In the genomic region with DNA sequence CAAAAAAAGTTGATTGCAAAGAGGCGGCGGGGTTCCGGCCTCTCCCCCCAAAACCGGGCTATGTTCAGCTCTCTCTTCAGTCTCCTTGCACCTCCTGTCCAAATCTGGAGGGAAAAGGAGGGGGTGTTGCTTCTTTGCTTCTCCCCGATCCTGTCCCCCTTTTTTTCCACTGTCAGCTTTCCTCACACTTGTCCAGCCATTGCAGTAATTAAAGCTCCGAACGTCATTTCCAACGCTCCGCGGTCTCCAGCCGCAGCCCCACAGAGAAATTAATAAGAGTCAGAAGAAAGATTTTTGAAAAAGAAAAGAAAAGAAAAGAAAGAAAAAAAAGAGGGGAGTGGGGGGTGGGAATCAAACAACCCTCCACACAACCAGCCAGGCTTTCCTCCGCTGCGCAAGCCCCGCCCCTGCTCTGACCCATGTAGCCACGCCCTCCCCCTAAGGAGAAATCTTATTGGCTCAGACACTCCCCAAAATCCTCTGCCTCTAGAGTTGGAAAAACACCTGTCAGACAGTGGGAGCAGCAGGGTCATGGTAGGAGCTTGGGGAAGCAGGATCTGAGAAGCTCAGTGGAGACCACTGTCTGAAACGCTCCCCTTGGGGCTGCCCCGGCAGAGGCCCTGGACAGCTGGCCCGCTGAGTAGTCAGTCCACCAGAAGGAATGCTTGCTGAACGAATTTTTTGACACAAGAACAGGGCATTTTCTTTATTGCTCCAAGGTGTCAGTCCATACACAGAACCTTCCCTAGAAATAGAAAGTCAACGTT, we compare ENCODE assay signal across 8 mouse cellular contexts. TPM values are rescaled to one million over a fixed set of nuclear protein-coding genes. Genes with fewer than 3 reads are reported as not detected.
DNase-seq lines count a peak whose midpoint lies in the region; ATAC-seq and TF ChIP-seq lines count a peak whose summit lies in the region.

No protein-coding gene starts in this region.

- no peaks in the 10 kb centered on the region for H3K4me1 ChIP-seq in heart, embryonic 11.5 days (ENCODE audit: control insufficient read depth, insufficient read depth, low read length)
- peaks cover 32% of the 10 kb centered on the region for H3K4me1 ChIP-seq in limb, embryonic 15.5 days
- peaks cover 22% of the 10 kb centered on the region for H3K4me1 ChIP-seq in midbrain, embryonic 15.5 days

- no peak for DNase-seq in gastrocnemius, adult 2 months
- DNase-seq in gastrocnemius, postnatal 36 days: no peak
- DNase-seq in cerebellum, postnatal 36 days: peak; percentile 67 to 74
- DNase-seq in kidney, adult 9 months: peak; percentile 60

- no peaks in the 10 kb centered on the region for H3K36me3 ChIP-seq in heart, embryonic 11.5 days (ENCODE audit: control insufficient read depth, insufficient read depth, low read length)
- H3K36me3 ChIP-seq in limb, embryonic 15.5 days: no peaks in the 10 kb centered on the region
- no peaks in the 10 kb centered on the region for H3K36me3 ChIP-seq in midbrain, embryonic 15.5 days (replicated peaks)

- no peaks in the 10 kb centered on the region for H3K9me3 ChIP-seq in heart, embryonic 11.5 days (replicated peaks; ENCODE audit: control insufficient read depth, low read length)
- no peaks in the 10 kb centered on the region for H3K9me3 ChIP-seq in limb, embryonic 15.5 days
- no peaks in the 10 kb centered on the region for H3K9me3 ChIP-seq in midbrain, embryonic 15.5 days

- H3K4me2 ChIP-seq in heart, embryonic 11.5 days: peak overlapping the region; percentile 73
- H3K4me2 ChIP-seq in limb, embryonic 15.5 days: peak overlapping the region; percentile 100
- peak overlapping the region; percentile 97 for H3K4me2 ChIP-seq in midbrain, embryonic 15.5 days

- no peaks in the 10 kb centered on the region for H3K27me3 ChIP-seq in heart, embryonic 11.5 days (ENCODE audit: control insufficient read depth, insufficient read depth, low read length)
- peaks cover 59% of the 10 kb centered on the region for H3K27me3 ChIP-seq in limb, embryonic 15.5 days
- peaks cover 6% of the 10 kb centered on the region for H3K27me3 ChIP-seq in midbrain, embryonic 15.5 days (replicated peaks)

- peak; percentile 71 for ATAC-seq in heart, embryonic 11.5 days (replicated peaks; ENCODE audit: insufficient number of reproducible peaks, low FRiP score, low TSS enrichment)
- peak; percentile 48; the same call in 1 of the 2 replicates for ATAC-seq in limb, embryonic 15.5 days (ENCODE audit: insufficient number of reproducible peaks, low FRiP score, low TSS enrichment, low read depth)
- peak; percentile 75 for ATAC-seq in midbrain, embryonic 15.5 days (replicated peaks)
- no peak for ATAC-seq in erythroblast, adult 5-6 weeks (replicated peaks; ENCODE audit: low FRiP score, poor library complexity, severe bottlenecking)

- peak overlapping the region; percentile 77 for H3K4me3 ChIP-seq in gastrocnemius, adult 2 months
- peak overlapping the region; percentile 86 for H3K4me3 ChIP-seq in heart, embryonic 11.5 days (ENCODE audit: low read depth, low read length)
- H3K4me3 ChIP-seq in limb, embryonic 15.5 days: peak overlapping the region; percentile 62
- H3K4me3 ChIP-seq in midbrain, embryonic 15.5 days: peak overlapping the region; percentile 95

- intact Hi-C loops in gastrocnemius, adult 2 months (cut with DNase I): no loop called here
- intact Hi-C loops in gastrocnemius, postnatal 36 days (cut with DNase I): no loop called here

- WGBS in heart, embryonic 11.5 days (ENCODE audit: insufficient replicate concordance): 1% methylated on average over 20 of the region's 20 CpGs
- WGBS in limb, embryonic 15.5 days: 3% methylated on average over 20 of the region's 20 CpGs
- 3% methylated on average over 20 of the region's 20 CpGs for WGBS in midbrain, embryonic 15.5 days

- H3K9ac ChIP-seq in heart, embryonic 11.5 days (ENCODE audit: low read depth, low read length): peak overlapping the region; percentile 90
- H3K9ac ChIP-seq in limb, embryonic 15.5 days: no peak overlapping the region
- H3K9ac ChIP-seq in midbrain, embryonic 15.5 days: peak overlapping the region; percentile 76

- no peak for TF ChIP-seq CTCF in gastrocnemius, adult 2 months (IDR thresholded peaks at IDR 0.05)

- no peak overlapping the region for H3K27ac ChIP-seq in gastrocnemius, adult 2 months
- peak overlapping the region; percentile 97 for H3K27ac ChIP-seq in heart, embryonic 11.5 days (ENCODE audit: low read depth, low read length)
- no peak overlapping the region for H3K27ac ChIP-seq in limb, embryonic 15.5 days
- peak overlapping the region; percentile 81 for H3K27ac ChIP-seq in midbrain, embryonic 15.5 days

RNA-seq across cellular contexts. Expression of a gene that starts 0.5 kb away (rescaled TPM):
- under 1 TPM; 0.18 to 0.39 TPM for total RNA-seq in gastrocnemius, adult 2 months (2021)
- total RNA-seq in gastrocnemius, postnatal 36 days (2021): under 1 TPM; 0.23 to 0.42 TPM
- 11.5 and 14.8 TPM in 2 replicates for polyA plus RNA-seq in heart, embryonic 11.5 days (2014; fragmentation: Nextera tagmentation; extraction: Ambion mirVana)
- 0.94 and 1.6 TPM in 2 replicates for polyA plus RNA-seq in limb, embryonic 15.5 days (2015; fragmentation: Nextera tagmentation; extraction: Ambion mirVana)
- polyA plus RNA-seq in midbrain, embryonic 15.5 days (2015; fragmentation: Nextera tagmentation; extraction: Ambion mirVana): 15.8 and 15.9 TPM in 2 replicates
- not detected in 2 replicates for total RNA-seq in erythroblast, adult 5-6 weeks (2015; ENCODE audit: low replicate concordance)
- under 0.01 TPM in 2 replicates for total RNA-seq in erythroblast, adult 5-6 weeks (2017; ENCODE audit: low replicate concordance)

Comparison
In these comparisons a context has a peak if more than half of its experiments do, and no peak if none do; other contexts are left out.
1. DNase-seq: peak in cerebellum, postnatal 36 days (2 of 2) and kidney, adult 9 months (single experiment); none in gastrocnemius, adult 2 months (single experiment) and gastrocnemius, postnatal 36 days (0 of 2).
2. H3K27ac ChIP-seq: peak in heart, embryonic 11.5 days (single experiment) and midbrain, embryonic 15.5 days (single experiment); none in gastrocnemius, adult 2 months (single experiment) and limb, embryonic 15.5 days (single experiment).
3. Peak in every context shown above with its lines, with median percentiles within 50 percentile points of each other: H3K4me3 ChIP-seq and H3K4me2 ChIP-seq.